Mouse (Mus musculus) MEL (cell line): Measurements from ENCODE around the gene Arhgef39. TPM values are rescaled to one million over a fixed set of nuclear protein-coding genes. Genes with fewer than 3 reads are reported as not detected.

Source experiments
- DNase-seq: peaks from one replicate; pipeline ENCODE4 v3.0.0; 2011; ENCODE audit warnings: low read depth, low spot score
- H3K27ac ChIP-seq: 2 replicates; pipeline ENCODE4 v1.5.1; 2012; ENCODE audit warnings: low read depth, mild to moderate bottlenecking, control low read depth, low read length, moderate library complexity; ENCODE audit not compliant: control insufficient read depth
- H3K27me3 ChIP-seq, 2 experiments: fragments of 150-350 bp in 1 of 2; sonication (generic) in 1 of 2; 2 replicates each; pipeline ENCODE4 v1.6.1; 2012; ENCODE audit warnings: low read length in 2 of 2, mild to moderate bottlenecking in 2 of 2, improper control_type of control experiment in 1 of 2, moderate library complexity in 1 of 2; ENCODE audit not compliant: insufficient read depth in 2 of 2, control insufficient read depth in 1 of 2
- H3K36me3 ChIP-seq, 2 experiments: 2 replicates each; pipeline ENCODE4 v1.6.1; 2012 to 2014; ENCODE audit warnings: low read length in 2 of 2, improper control_type of control experiment in 1 of 2, inconsistent platforms in 1 of 2, mild to moderate bottlenecking in 1 of 2; ENCODE audit not compliant: insufficient read depth in 2 of 2, control insufficient read depth in 1 of 2
- H3K4me1 ChIP-seq, 2 experiments: fragments of 150-350 bp in 1 of 2; sonication (generic) in 1 of 2; 2 replicates each; pipeline ENCODE4 v1.6.1; 2012; ENCODE audit warnings: low read length in 2 of 2, improper control_type of control experiment in 1 of 2, mild to moderate bottlenecking in 1 of 2; ENCODE audit not compliant: insufficient read depth in 2 of 2, control insufficient read depth in 1 of 2
- H3K4me3 ChIP-seq, 2 experiments: fragments of 150-350 bp in 1 of 2; sonication (generic) in 1 of 2; 2 replicates each; pipeline ENCODE4 v1.5.1; 2012; ENCODE audit warnings: low read depth in 2 of 2, low read length in 2 of 2, mild to moderate bottlenecking in 2 of 2, moderate library complexity in 2 of 2, control low read depth in 1 of 2, improper control_type of control experiment in 1 of 2; ENCODE audit not compliant: control insufficient read depth in 1 of 2, insufficient read depth in 1 of 2
- H3K79me2 ChIP-seq: 2 replicates; pipeline ENCODE4 v1.6.1; 2012; ENCODE audit warnings: mild to moderate bottlenecking, low read length, moderate library complexity; ENCODE audit not compliant: control insufficient read depth, poor library complexity, insufficient read depth
- H3K9ac ChIP-seq: 2 replicates; pipeline ENCODE4 v1.6.1; 2012; ENCODE audit warnings: low read depth, mild to moderate bottlenecking, control low read depth, low read length, moderate library complexity; ENCODE audit not compliant: control insufficient read depth, poor library complexity, severe bottlenecking
- H3K9me3 ChIP-seq: fragments of 150-350 bp; sonication (generic); replicated peaks from 2 replicates; pipeline ENCODE4 v1.6.1; 2012; ENCODE audit warnings: mild to moderate bottlenecking, low read length, improper control_type of control experiment, moderate library complexity; ENCODE audit not compliant: insufficient read depth
- BHLHE40 ChIP-seq: IDR thresholded peaks from 2 replicates; pipeline ENCODE4 v1.6.1; 2012; ENCODE audit warnings: low read depth, mild to moderate bottlenecking, inconsistent platforms, low read length, improper control_type of control experiment, borderline replicate concordance
- CHD1 ChIP-seq: IDR thresholded peaks from 2 replicates; pipeline ENCODE4 v1.6.1; 2012; ENCODE audit warnings: low read depth, mild to moderate bottlenecking, inconsistent platforms, low read length, improper control_type of control experiment
- CHD2 ChIP-seq: IDR thresholded peaks from 2 replicates; pipeline ENCODE4 v1.6.1; 2011; ENCODE audit warnings: low read length, improper control_type of control experiment
- CTCF ChIP-seq, 3 experiments: IDR thresholded peaks in 2 of 3; conservative IDR thresholded peaks in 1 of 3; 2 replicates each; pipeline ENCODE4 v1.5.1; 2011 to 2012; ENCODE audit warnings: low read length in 3 of 3, low read depth in 2 of 3, mild to moderate bottlenecking in 2 of 3, improper control_type of control experiment in 1 of 3, inconsistent platforms in 1 of 3, mixed read lengths in 1 of 3, moderate library complexity in 1 of 3; ENCODE audit not compliant: control insufficient read depth in 1 of 3, insufficient read depth in 1 of 3, poor library complexity in 1 of 3, severe bottlenecking in 1 of 3
- E2F4 ChIP-seq: IDR thresholded peaks from 2 replicates; pipeline ENCODE4 v1.6.1; 2011; ENCODE audit warnings: low read depth, low read length, improper control_type of control experiment, borderline replicate concordance
- ELF1 ChIP-seq: IDR thresholded peaks from 2 replicates; pipeline ENCODE4 v1.6.1; 2014; ENCODE audit warnings: low read depth, mild to moderate bottlenecking, inconsistent platforms, low read length, improper control_type of control experiment, moderate library complexity
- EP300 ChIP-seq, 2 experiments: IDR thresholded peaks; 2 replicates each; pipeline ENCODE4 v1.6.1; 2011; ENCODE audit warnings: improper control_type of control experiment in 2 of 2, low read length in 2 of 2, low read depth in 1 of 2, mild to moderate bottlenecking in 1 of 2
- ETS1 ChIP-seq: IDR thresholded peaks from 2 replicates; pipeline ENCODE4 v1.6.1; 2012; ENCODE audit warnings: low read depth, mild to moderate bottlenecking, inconsistent platforms, low read length, improper control_type of control experiment, moderate library complexity
- GABPA ChIP-seq: IDR thresholded peaks from 2 replicates; pipeline ENCODE4 v1.6.1; 2012; ENCODE audit warnings: low read depth, mild to moderate bottlenecking, inconsistent platforms, low read length, improper control_type of control experiment, moderate library complexity
- GATA1 ChIP-seq: IDR thresholded peaks from 2 replicates; pipeline ENCODE4 v1.6.1; 2011; ENCODE audit warnings: low read depth, low read length, improper control_type of control experiment
- HCFC1 ChIP-seq: IDR thresholded peaks from 2 replicates; pipeline ENCODE4 v1.6.1; 2012; ENCODE audit warnings: low read depth, mild to moderate bottlenecking, inconsistent platforms, low read length, improper control_type of control experiment, moderate library complexity
- JUND ChIP-seq: IDR thresholded peaks from 2 replicates; pipeline ENCODE4 v1.6.1; 2011; ENCODE audit warnings: low read depth, mild to moderate bottlenecking, improper control_type of control experiment, low read length
- KAT2A ChIP-seq: conservative IDR thresholded peaks from 2 replicates; pipeline ENCODE4 v1.6.1; 2012; ENCODE audit warnings: low read depth, low read length, improper control_type of control experiment, inconsistent platforms
- MAFK ChIP-seq: IDR thresholded peaks from 2 replicates; pipeline ENCODE4 v1.6.1; 2011; ENCODE audit warnings: low read depth, mild to moderate bottlenecking, low read length, improper control_type of control experiment, borderline replicate concordance
- MAX ChIP-seq: IDR thresholded peaks from 2 replicates; pipeline ENCODE4 v1.6.1; 2011; ENCODE audit warnings: low read length, improper control_type of control experiment
- MEF2A ChIP-seq: IDR thresholded peaks from 2 replicates; pipeline ENCODE4 v1.6.1; 2014; ENCODE audit warnings: low read depth, mild to moderate bottlenecking, inconsistent platforms, low read length, improper control_type of control experiment; ENCODE audit not compliant: poor library complexity, insufficient replicate concordance, severe bottlenecking; ENCODE audit errors: extremely low read depth
- MXI1 ChIP-seq: IDR thresholded peaks from 2 replicates; pipeline ENCODE4 v1.6.1; 2011; ENCODE audit warnings: mild to moderate bottlenecking, low read depth, low read length, improper control_type of control experiment
- MYB ChIP-seq: IDR thresholded peaks from 2 replicates; pipeline ENCODE4 v1.6.1; 2011; ENCODE audit warnings: mild to moderate bottlenecking, low read depth, low read length, improper control_type of control experiment
- MYC ChIP-seq: IDR thresholded peaks from 2 replicates; pipeline ENCODE4 v1.6.1; 2011; ENCODE audit warnings: low read depth, mild to moderate bottlenecking, low read length, improper control_type of control experiment, moderate library complexity
- NELFE ChIP-seq: IDR thresholded peaks from 2 replicates; pipeline ENCODE4 v1.6.1; 2011; ENCODE audit warnings: low read depth, low read length, improper control_type of control experiment
- NRF1 ChIP-seq: IDR thresholded peaks from 2 replicates; pipeline ENCODE4 v1.6.1; 2014; ENCODE audit warnings: low read depth, mild to moderate bottlenecking, inconsistent platforms, low read length, improper control_type of control experiment, moderate library complexity; ENCODE audit not compliant: poor library complexity, insufficient read depth, severe bottlenecking
- POLR2AphosphoS5 ChIP-seq: IDR thresholded peaks from 2 replicates; pipeline ENCODE4 v1.6.1; 2012; ENCODE audit warnings: low read depth, borderline replicate concordance, mild to moderate bottlenecking, inconsistent platforms, low read length, moderate library complexity, mixed read lengths
- RAD21 ChIP-seq: IDR thresholded peaks from 2 replicates; pipeline ENCODE4 v1.6.1; 2011; ENCODE audit warnings: mild to moderate bottlenecking, low read depth, low read length, improper control_type of control experiment
- RCOR1 ChIP-seq: IDR thresholded peaks from 2 replicates; pipeline ENCODE4 v1.6.1; 2012; ENCODE audit warnings: low read depth, mild to moderate bottlenecking, inconsistent platforms, low read length, improper control_type of control experiment
- SIN3A ChIP-seq: IDR thresholded peaks from 2 replicates; pipeline ENCODE4 v1.6.1; 2012; ENCODE audit warnings: low read length, improper control_type of control experiment, inconsistent platforms
- SMC3 ChIP-seq: IDR thresholded peaks from 2 replicates; pipeline ENCODE4 v1.6.1; 2011; ENCODE audit warnings: low read depth, low read length, improper control_type of control experiment
- TAL1 ChIP-seq: IDR thresholded peaks from 2 replicates; pipeline ENCODE4 v1.6.1; 2012; ENCODE audit warnings: mild to moderate bottlenecking, inconsistent platforms, low read length, moderate library complexity, mixed read lengths
- TBP ChIP-seq: IDR thresholded peaks from 2 replicates; pipeline ENCODE4 v1.8.0; 2011; ENCODE audit warnings: low read depth, low read length, improper control_type of control experiment
- TCF12 ChIP-seq: IDR thresholded peaks from 2 replicates; pipeline ENCODE4 v1.6.1; 2014; ENCODE audit warnings: low read depth, mild to moderate bottlenecking, inconsistent platforms, low read length, improper control_type of control experiment, moderate library complexity
- UBTF ChIP-seq: IDR thresholded peaks from 2 replicates; pipeline ENCODE4 v1.6.1; 2012; ENCODE audit warnings: low read depth, mild to moderate bottlenecking, inconsistent platforms, low read length, improper control_type of control experiment, moderate library complexity, borderline replicate concordance; ENCODE audit not compliant: insufficient read depth
- USF1 ChIP-seq: IDR thresholded peaks from 2 replicates; pipeline ENCODE4 v1.6.1; 2014; ENCODE audit warnings: low read depth, mild to moderate bottlenecking, inconsistent platforms, low read length, improper control_type of control experiment, moderate library complexity
- USF2 ChIP-seq, 2 experiments: IDR thresholded peaks; 2 replicates each; pipeline ENCODE4 v1.6.1; 2011 to 2012; ENCODE audit warnings: improper control_type of control experiment in 2 of 2, low read length in 2 of 2, borderline replicate concordance in 1 of 2, inconsistent platforms in 1 of 2, low read depth in 1 of 2, mild to moderate bottlenecking in 1 of 2; ENCODE audit not compliant: insufficient read depth in 1 of 2
- ZC3H11A ChIP-seq: IDR thresholded peaks from 2 replicates; pipeline ENCODE4 v1.6.1; 2012; ENCODE audit warnings: low read depth, mild to moderate bottlenecking, inconsistent platforms, low read length, improper control_type of control experiment
- ZKSCAN1 ChIP-seq: IDR thresholded peaks from 2 replicates; pipeline ENCODE4 v1.6.1; 2012; ENCODE audit warnings: low read depth, mild to moderate bottlenecking, inconsistent platforms, low read length, improper control_type of control experiment, moderate library complexity
- ZMIZ1 ChIP-seq: IDR thresholded peaks from 2 replicates; pipeline ENCODE4 v1.6.1; 2012; ENCODE audit warnings: low read depth, mild to moderate bottlenecking, inconsistent platforms, low read length, improper control_type of control experiment, moderate library complexity
- ZNF384 ChIP-seq: IDR thresholded peaks from 2 replicates; pipeline ENCODE4 v1.6.1; 2012; ENCODE audit warnings: low read depth, mild to moderate bottlenecking, inconsistent platforms, low read length, improper control_type of control experiment
- polyA plus RNA-seq, 2 experiments: library from polyadenylated mRNA; stranded (reverse) in 1 of 2; unstranded in 1 of 2; fragments of >175 nt in 1 of 2; fragments of >200 nt in 1 of 2; gene quantifications; 2 replicates each; pipeline versions ENCODE4 v1.2.1 to v1.2.4; 2012; ENCODE audit warnings: low replicate concordance in 2 of 2, low read depth in 1 of 2; ENCODE audit not compliant: insufficient read length in 2 of 2, insufficient read depth in 1 of 2, missing spikeins in 1 of 2
- total RNA-seq: library from RNA; depleted of rRNA; stranded (reverse); fragments of 300-350 nt; gene quantifications from 2 replicates; pipeline ENCODE4 v1.2.3, GENCODE M21; 2012

Arhgef39 gene
- total and polyA plus RNA-seq, 3 experiments: 26.3 to 56.7 TPM; not detected in 1

DNA sequence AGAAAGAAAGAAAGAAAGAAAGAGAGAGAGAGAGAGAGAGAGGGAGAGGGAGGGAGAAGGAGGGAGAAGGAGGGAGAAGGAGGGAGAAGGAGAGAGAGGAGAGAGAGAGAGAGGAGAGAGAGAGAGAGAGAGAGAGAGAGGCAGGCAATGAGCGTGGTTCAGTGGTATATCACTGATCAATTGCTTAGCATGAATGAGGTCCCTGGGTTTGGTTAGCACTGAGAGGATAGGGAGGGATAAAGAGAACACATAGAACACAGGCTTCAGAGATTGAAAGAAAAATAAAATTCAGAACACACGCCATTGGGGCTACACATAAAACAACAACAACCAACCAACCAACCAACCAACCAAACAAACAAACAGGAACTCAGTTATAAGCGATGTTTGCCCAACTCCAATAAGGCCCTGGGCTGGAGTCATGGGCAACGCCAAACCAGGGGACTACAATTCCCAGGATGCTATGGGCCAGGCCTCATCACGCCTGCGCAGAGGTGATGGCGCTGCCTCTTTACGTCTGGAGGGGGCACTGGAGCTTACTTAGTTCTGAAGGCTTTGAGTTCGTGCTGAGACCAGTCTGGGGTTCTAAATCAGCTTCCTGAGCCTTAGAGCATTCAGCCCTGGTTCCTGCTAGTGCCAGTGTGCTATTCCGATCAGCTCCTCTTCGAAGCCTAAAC is 21.5 kb downstream of the Arhgef39 start:
- H3K79me2 ChIP-seq: no peaks in the 10 kb centered on the region
- H3K27ac ChIP-seq: peak overlapping the region; percentile 82
- DNase-seq: peak; percentile 97
- peaks cover 0 to 11% of the 10 kb centered on the region in 2 experiments; a peak in 2 of 4 replicates for H3K36me3 ChIP-seq
- no peaks in the 10 kb centered on the region for H3K27me3 ChIP-seq
- H3K9ac ChIP-seq: peak overlapping the region; percentile 45
- peak overlapping the region; percentile 62 to 82 for H3K4me3 ChIP-seq
- H3K4me1 ChIP-seq: peaks cover 0 to 17% of the 10 kb centered on the region in 2 experiments; a peak in 2 of 4 replicates
- no peaks in the 10 kb centered on the region for H3K9me3 ChIP-seq
- TF ChIP-seq BHLHE40: no peak
- TF ChIP-seq E2F4: no peak
- peak; percentile 96 for TF ChIP-seq HCFC1
- no peak for TF ChIP-seq USF1
- TF ChIP-seq SMC3: peak; percentile 20; the same call in 1 of the 2 replicates
- TF ChIP-seq NRF1: peak; percentile 90
- TF ChIP-seq ZKSCAN1: no peak
- TF ChIP-seq UBTF: no peak
- no peak for TF ChIP-seq GABPA
- no peak for TF ChIP-seq CHD2
- no peak for TF ChIP-seq CHD1
- TF ChIP-seq POLR2AphosphoS5: no peak
- peak; percentile 61; the same call in 1 of the 2 replicates for TF ChIP-seq TBP
- TF ChIP-seq SIN3A: peak; percentile 40; the same call in 1 of the 2 replicates
- TF ChIP-seq EP300 (IDR thresholded peaks at IDR 0.05; ENCODE audit: low read depth in 1 of 2, low read length in 2 of 2): no peak
- TF ChIP-seq ZC3H11A: no peak
- TF ChIP-seq RAD21: no peak; the same call in 1 of the 2 replicates
- peak; percentile 41 to 60 (median 51) for TF ChIP-seq CTCF (IDR thresholded peaks at IDR 0.05 in 2 of 3, conservative IDR thresholded peaks at IDR 0.05 in 1 of 3; ENCODE audit: control insufficient read depth in 1 of 3, insufficient read depth in 1 of 3, low read depth in 2 of 3, low read length in 3 of 3, poor library complexity in 1 of 3, severe bottlenecking in 1 of 3)
- TF ChIP-seq TCF12: peak; percentile 44; the same call in 1 of the 2 replicates
- no peak for TF ChIP-seq MAFK
- peak; percentile 9; the same call in 1 of the 2 replicates for TF ChIP-seq MYC
- no peak for TF ChIP-seq ETS1
- no peak for TF ChIP-seq MEF2A
- no peak for TF ChIP-seq MAX
- no peak for TF ChIP-seq RCOR1
- TF ChIP-seq USF2 (IDR thresholded peaks at IDR 0.05; ENCODE audit: borderline replicate concordance in 1 of 2, insufficient read depth in 1 of 2, low read depth in 1 of 2, low read length in 2 of 2): no peak
- no peak for TF ChIP-seq MYB
- TF ChIP-seq ZNF384: no peak
- TF ChIP-seq ZMIZ1: peak; percentile 62; the same call in 1 of the 2 replicates
- peak; percentile 82 for TF ChIP-seq NELFE
- no peak for TF ChIP-seq GATA1
- TF ChIP-seq MXI1: no peak
- TF ChIP-seq ELF1: no peak
- TF ChIP-seq JUND: no peak
- peak; percentile 83; the same call in 1 of the 2 replicates for TF ChIP-seq KAT2A
- TF ChIP-seq TAL1: no peak
